8 mouse cellular contexts compared by ENCODE assay signal in the genomic region with DNA sequence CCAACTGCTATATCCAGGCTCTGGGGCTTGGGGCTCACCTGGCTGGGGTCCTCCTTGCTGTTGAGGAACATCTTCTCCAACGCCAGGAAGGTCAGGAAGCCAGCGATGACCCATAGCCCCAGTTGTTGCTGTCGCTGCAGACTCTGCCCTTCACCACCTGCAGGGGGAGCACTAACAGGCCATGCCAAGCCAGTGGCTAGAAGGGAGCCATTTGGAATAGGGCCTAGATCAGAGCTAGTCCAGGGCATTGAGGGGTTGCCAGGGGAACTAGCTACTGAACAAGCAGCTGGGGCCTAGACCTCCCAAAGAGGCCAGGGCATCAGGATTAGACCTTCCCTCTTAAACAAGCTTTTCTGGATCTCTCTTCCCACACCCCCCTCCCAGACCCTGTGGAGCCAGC. TPM values are rescaled to one million over a fixed set of nuclear protein-coding genes. Genes with fewer than 3 reads are reported as not detected.
DNase-seq lines count a peak whose midpoint lies in the region; ATAC-seq and TF ChIP-seq lines count a peak whose summit lies in the region.

No protein-coding gene starts in this region.

- H3K4me1 ChIP-seq in liver, adult 2 months (ENCODE audit: control insufficient read depth, insufficient read depth, low read length): peaks cover 2% of the 10 kb centered on the region; the same call in 1 of the 2 replicates
- H3K4me1 ChIP-seq in liver, embryonic 11.5 days (replicated peaks; ENCODE audit: control insufficient read depth, insufficient read depth, low read length): peaks cover 19% of the 10 kb centered on the region
- no peaks in the 10 kb centered on the region; the same call in 1 of the 2 replicates for H3K4me1 ChIP-seq in bone marrow, adult 2 months (ENCODE audit: control insufficient read depth, insufficient read depth, low read length)

- peak; percentile 72 for DNase-seq in CD4-positive, CD25-positive, alpha-beta regulatory T cell, adult 2 months (ENCODE audit: low read depth, low spot score)
- peak; percentile 51 for DNase-seq in liver, adult 2 months (ENCODE audit: extremely low read depth, low read depth, low spot score)
- DNase-seq in liver, embryonic 11.5 days (ENCODE audit: low spot score): no peak
- peak; percentile 52 for DNase-seq in heart, postnatal 4 days
- no peak for DNase-seq in frontal cortex, postnatal 25 days (ENCODE audit: low spot score in 2 of 2)

- H3K4me2 ChIP-seq in liver, embryonic 11.5 days: no peak overlapping the region

- TF ChIP-seq CTCF in liver, adult 2 months (IDR thresholded peaks at IDR 0.05; ENCODE audit: low read depth, low read length): peak; percentile 92
- TF ChIP-seq CTCF in bone marrow, adult 2 months (IDR thresholded peaks at IDR 0.05; ENCODE audit: control insufficient read depth, insufficient read depth, low read length): peak; percentile 95

- no peak overlapping the region for H3K9ac ChIP-seq in liver, adult 2 months (ENCODE audit: low read depth, low read length)
- no peak overlapping the region for H3K9ac ChIP-seq in liver, embryonic 11.5 days (ENCODE audit: low read depth, low read length)

- ATAC-seq in CD4-positive, CD25-positive, alpha-beta regulatory T cell, adult 4 months: no peak
- no peak for ATAC-seq in liver, embryonic 11.5 days (replicated peaks; ENCODE audit: low FRiP score)
- peak; percentile 40 for ATAC-seq in megakaryocyte progenitor cell, adult 5-6 weeks (replicated peaks; ENCODE audit: poor library complexity)

- no peak overlapping the region for H3K27ac ChIP-seq in liver, adult 2 months (replicated peaks; ENCODE audit: insufficient read depth, low read depth, low read length)
- no peak overlapping the region for H3K27ac ChIP-seq in liver, embryonic 11.5 days (ENCODE audit: low read depth, low read length)
- H3K27ac ChIP-seq in bone marrow, adult 2 months (ENCODE audit: control insufficient read depth, insufficient read depth, low read depth, low read length, poor library complexity): no peak overlapping the region

- no peak for TF ChIP-seq POLR2A in liver, adult 2 months (IDR thresholded peaks at IDR 0.05; ENCODE audit: extremely low read depth, insufficient read depth, low read length)
- no peak for TF ChIP-seq POLR2A in bone marrow, adult 2 months (IDR thresholded peaks at IDR 0.05; ENCODE audit: borderline replicate concordance, control insufficient read depth, low read depth, low read length)

- no peak overlapping the region for H3K4me3 ChIP-seq in liver, adult 2 months (ENCODE audit: insufficient read depth, low read depth, low read length)
- H3K4me3 ChIP-seq in liver, embryonic 11.5 days (ENCODE audit: low read depth, low read length): no peak overlapping the region
- no peak overlapping the region for H3K4me3 ChIP-seq in bone marrow, adult 2 months (replicated peaks; ENCODE audit: control insufficient read depth, low read depth, low read length)

- no peaks in the 10 kb centered on the region for H3K79me2 ChIP-seq in liver, adult 2 months (ENCODE audit: control insufficient read depth, insufficient read depth, low read length)

- no peaks in the 10 kb centered on the region for H3K36me3 ChIP-seq in liver, adult 2 months (ENCODE audit: control insufficient read depth, insufficient read depth, low read length)
- H3K36me3 ChIP-seq in liver, embryonic 11.5 days (ENCODE audit: control insufficient read depth, insufficient read depth, low read length): peaks cover 16% of the 10 kb centered on the region

- H3K9me3 ChIP-seq in liver, embryonic 11.5 days (ENCODE audit: control insufficient read depth, low read length): no peaks in the 10 kb centered on the region

- 37% methylated on average over 3 of the region's 3 CpGs for WGBS in liver, adult 2 months
- WGBS in liver, embryonic 11.5 days: 49% methylated on average over 3 of the region's 3 CpGs
- WGBS in bone marrow, adult 2 months: 40% methylated on average over 3 of the region's 3 CpGs

- no peaks in the 10 kb centered on the region for H3K27me3 ChIP-seq in liver, adult 2 months (ENCODE audit: control insufficient read depth, insufficient read depth, low read length)
- no peaks in the 10 kb centered on the region for H3K27me3 ChIP-seq in liver, embryonic 11.5 days (replicated peaks; ENCODE audit: control insufficient read depth, insufficient read depth, low read length)

RNA-seq across cellular contexts. Expression of a gene that starts 4.7 kb away (rescaled TPM):
- polyA plus RNA-seq in CD4-positive, CD25-positive, alpha-beta regulatory T cell, adult 4 months (2017; shearing (Covaris generic)): 10 to 100 TPM; 33.1 to 55.2 TPM
- 4.3 and 6.8 TPM in 2 replicates for total RNA-seq in liver, adult 2 months (2014; rRNA removed)
- 13.1 and 17.5 TPM in 2 replicates for polyA plus RNA-seq in liver, adult 2 months (2012; rRNA removed)
- 19.6 and 20.0 TPM in 2 replicates for polyA plus RNA-seq in liver, embryonic 11.5 days (2014; fragmentation: Nextera tagmentation; extraction: Ambion mirVana)
- polyA plus RNA-seq in bone marrow, adult 2 months (2011; ENCODE audit: insufficient read depth, insufficient read length, low replicate concordance, missing spikeins): 6.8 and 15.6 TPM in 2 replicates
- 10 to 100 TPM; 32.6 to 36.8 TPM for total RNA-seq in heart, postnatal 4 days (2021)
- 9.2 and 14.8 TPM in 2 replicates for total RNA-seq in megakaryocyte progenitor cell, adult 5-6 weeks (2015)
- total RNA-seq in megakaryocyte progenitor cell, adult 5-6 weeks (2017): 7.0 and 8.9 TPM in 2 replicates

RNA-seq across cellular contexts. Expression of a gene that starts 11.7 kb away (rescaled TPM):
- polyA plus RNA-seq in CD4-positive, CD25-positive, alpha-beta regulatory T cell, adult 4 months (2017; shearing (Covaris generic)): 100 to 1,000 TPM; 198 to 201 TPM
- total RNA-seq in liver, adult 2 months (2014; rRNA removed): 147 and 190 TPM in 2 replicates
- polyA plus RNA-seq in liver, adult 2 months (2012; rRNA removed): 69.4 and 71.4 TPM in 2 replicates
- 324 and 347 TPM in 2 replicates for polyA plus RNA-seq in liver, embryonic 11.5 days (2014; fragmentation: Nextera tagmentation; extraction: Ambion mirVana)
- polyA plus RNA-seq in bone marrow, adult 2 months (2011; ENCODE audit: insufficient read depth, insufficient read length, low replicate concordance, missing spikeins): 264 and 333 TPM in 2 replicates
- total RNA-seq in heart, postnatal 4 days (2021): 100 to 1,000 TPM; 240 to 248 TPM
- 102 and 103 TPM in 2 replicates for total RNA-seq in megakaryocyte progenitor cell, adult 5-6 weeks (2015)
- total RNA-seq in megakaryocyte progenitor cell, adult 5-6 weeks (2017): 310 and 320 TPM in 2 replicates

RNA-seq across cellular contexts. Expression of a gene that starts 16.6 kb away (rescaled TPM):
- under 1 TPM in 1 of 2 experiments, not detected in 1; 0.49 TPM for polyA plus RNA-seq in CD4-positive, CD25-positive, alpha-beta regulatory T cell, adult 4 months (2017; shearing (Covaris generic))
- 3.7 and 4.8 TPM in 2 replicates for total RNA-seq in liver, adult 2 months (2014; rRNA removed)
- 9.5 and 16.5 TPM in 2 replicates for polyA plus RNA-seq in liver, adult 2 months (2012; rRNA removed)
- 19.5 and 22.7 TPM in 2 replicates for polyA plus RNA-seq in liver, embryonic 11.5 days (2014; fragmentation: Nextera tagmentation; extraction: Ambion mirVana)
- polyA plus RNA-seq in bone marrow, adult 2 months (2011; ENCODE audit: insufficient read depth, insufficient read length, low replicate concordance, missing spikeins): 28.0 and 65.7 TPM in 2 replicates
- 1 to 10 TPM; 2.7 to 3.5 TPM for total RNA-seq in heart, postnatal 4 days (2021)
- total RNA-seq in megakaryocyte progenitor cell, adult 5-6 weeks (2015): 182 and 235 TPM in 2 replicates
- total RNA-seq in megakaryocyte progenitor cell, adult 5-6 weeks (2017): 82.5 and 97.3 TPM in 2 replicates

RNA-seq across cellular contexts. Expression of a gene that starts 30.1 kb away (rescaled TPM):
- polyA plus RNA-seq in CD4-positive, CD25-positive, alpha-beta regulatory T cell, adult 4 months (2017; shearing (Covaris generic)): 1 to 10 TPM; 5.4 to 7.7 TPM
- 0.07 TPM in 1 of 2 replicates, not detected in the other for total RNA-seq in liver, adult 2 months (2014; rRNA removed)
- polyA plus RNA-seq in liver, adult 2 months (2012; rRNA removed): 0.09 TPM in 1 of 2 replicates, not detected in the other
- polyA plus RNA-seq in liver, embryonic 11.5 days (2014; fragmentation: Nextera tagmentation; extraction: Ambion mirVana): 1.4 and 2.0 TPM in 2 replicates
- polyA plus RNA-seq in bone marrow, adult 2 months (2011; ENCODE audit: insufficient read depth, insufficient read length, low replicate concordance, missing spikeins): 2.1 and 2.4 TPM in 2 replicates
- total RNA-seq in heart, postnatal 4 days (2021): 10 to 100 TPM; 19.3 to 23.3 TPM
- 1.8 and 4.1 TPM in 2 replicates for total RNA-seq in megakaryocyte progenitor cell, adult 5-6 weeks (2015)
- 2.7 and 3.4 TPM in 2 replicates for total RNA-seq in megakaryocyte progenitor cell, adult 5-6 weeks (2017)

RNA-seq across cellular contexts. Expression of a gene that starts 52.4 kb away (rescaled TPM):
- polyA plus RNA-seq in CD4-positive, CD25-positive, alpha-beta regulatory T cell, adult 4 months (2017; shearing (Covaris generic)): not detected
- 0.07 TPM in 1 of 2 replicates, not detected in the other for total RNA-seq in liver, adult 2 months (2014; rRNA removed)
- 0.01 and 0.04 TPM in 2 replicates for polyA plus RNA-seq in liver, adult 2 months (2012; rRNA removed)
- polyA plus RNA-seq in liver, embryonic 11.5 days (2014; fragmentation: Nextera tagmentation; extraction: Ambion mirVana): 1.2 and 5.0 TPM in 2 replicates
- 0.54 and 1.1 TPM in 2 replicates for polyA plus RNA-seq in bone marrow, adult 2 months (2011; ENCODE audit: insufficient read depth, insufficient read length, low replicate concordance, missing spikeins)
- total RNA-seq in heart, postnatal 4 days (2021): 1,000 to 10,000 TPM; 1,781 to 1,857 TPM
- 0.17 TPM in 1 of 2 replicates, not detected in the other for total RNA-seq in megakaryocyte progenitor cell, adult 5-6 weeks (2015)
- 0.20 TPM in 1 of 2 replicates, not detected in the other for total RNA-seq in megakaryocyte progenitor cell, adult 5-6 weeks (2017)

Comparison
In these comparisons a context has a peak if more than half of its experiments do, and no peak if none do; other contexts are left out.
1. DNase-seq: peak in CD4-positive, CD25-positive, alpha-beta regulatory T cell, adult 2 months (single experiment), liver, adult 2 months (single experiment) and heart, postnatal 4 days (single experiment); none in liver, embryonic 11.5 days (single experiment) and frontal cortex, postnatal 25 days (0 of 2).